Comparison of ENCODE assay signal across 7 mouse cellular contexts in genomic region chr11:88068411-88069245, GRCm38 (mm10). TPM values are rescaled to one million over a fixed set of nuclear protein-coding genes. Genes with fewer than 3 reads are reported as not detected.
DNase-seq lines count a peak whose midpoint lies in the region; ATAC-seq and TF ChIP-seq lines count a peak whose summit lies in the region.

No protein-coding gene starts in this region.

- ATAC-seq in activated CD4-positive, CD25-positive, alpha-beta regulatory T cell, adult 4 months, result peak; percentile 34
- peak; percentile 71 for ATAC-seq in limb, embryonic 14.5 days (ENCODE audit: low FRiP score, low read depth)
- ATAC-seq in midbrain, embryonic 14.5 days (ENCODE audit: low FRiP score, low TSS enrichment), result peak; percentile 74

- H3K36me3 ChIP-seq in limb, embryonic 14.5 days (ENCODE audit: control insufficient read depth, insufficient read depth, low read length), result peaks cover 6% of the 10 kb centered on the region
- peaks cover 7% of the 10 kb centered on the region; the same call in 1 of the 2 replicates for H3K36me3 ChIP-seq in midbrain, embryonic 14.5 days (ENCODE audit: control insufficient read depth, insufficient read depth, low read length)

- no peaks in the 10 kb centered on the region for H3K9me3 ChIP-seq in limb, embryonic 14.5 days (ENCODE audit: control insufficient read depth, low read length)
- H3K9me3 ChIP-seq in midbrain, embryonic 14.5 days (ENCODE audit: control insufficient read depth, low read length), result no peaks in the 10 kb centered on the region

- no peak for TF ChIP-seq POLR2A in limb, embryonic 14.5 days (IDR thresholded peaks at IDR 0.05; ENCODE audit: borderline replicate concordance, extremely low read depth, insufficient read depth, insufficient read length)

- peaks cover 19% of the 10 kb centered on the region for H3K4me1 ChIP-seq in limb, embryonic 14.5 days (ENCODE audit: control insufficient read depth, insufficient read depth, low read length)
- peaks cover 37% of the 10 kb centered on the region for H3K4me1 ChIP-seq in midbrain, embryonic 14.5 days (ENCODE audit: control insufficient read depth, insufficient read depth, low read length)

- peak overlapping the region; percentile 64 for H3K4me2 ChIP-seq in limb, embryonic 14.5 days (replicated peaks; ENCODE audit: low read depth, low read length, severe bottlenecking)
- H3K4me2 ChIP-seq in midbrain, embryonic 14.5 days (ENCODE audit: low read length), result peak overlapping the region; percentile 86

- H3K27ac ChIP-seq in limb, embryonic 14.5 days (replicated peaks; ENCODE audit: low read depth, low read length), result peak overlapping the region; percentile 98
- peak overlapping the region; percentile 99 for H3K27ac ChIP-seq in midbrain, embryonic 14.5 days (replicated peaks; ENCODE audit: low read depth, low read length)

- peak; percentile 54 to 62 for DNase-seq in cerebellum, postnatal 14 days
- DNase-seq in gastrocnemius, postnatal 10 days, result peak; percentile 82
- DNase-seq in induced T-regulatory cell, adult 2 months (ENCODE audit: low read depth), result peak; percentile 70
- DNase-seq in limb, embryonic 14.5 days (ENCODE audit: low spot score), result peak; percentile 29
- peak; percentile 63 for DNase-seq in midbrain, embryonic 14.5 days
- peak; percentile 71 to 75 for DNase-seq in spleen, adult 18-20 months

- peak overlapping the region; percentile 95 for H3K4me3 ChIP-seq in limb, embryonic 14.5 days (replicated peaks; ENCODE audit: low read length)
- peak overlapping the region; percentile 99 for H3K4me3 ChIP-seq in midbrain, embryonic 14.5 days (replicated peaks; ENCODE audit: low read depth, low read length)

- peak overlapping the region; percentile 96 for H3K9ac ChIP-seq in limb, embryonic 14.5 days (ENCODE audit: low read depth, low read length, severe bottlenecking)
- peak overlapping the region; percentile 89 for H3K9ac ChIP-seq in midbrain, embryonic 14.5 days (replicated peaks; ENCODE audit: low read length)

- no peaks in the 10 kb centered on the region for H3K27me3 ChIP-seq in limb, embryonic 14.5 days (ENCODE audit: control insufficient read depth, insufficient read depth, low read length)
- no peaks in the 10 kb centered on the region for H3K27me3 ChIP-seq in midbrain, embryonic 14.5 days (ENCODE audit: control insufficient read depth, insufficient read depth, low read length)

- 3% methylated on average over 42 of the region's 92 CpGs for WGBS in limb, embryonic 14.5 days
- WGBS in midbrain, embryonic 14.5 days, result under 1% methylated on average over 76 of the region's 92 CpGs

RNA-seq across cellular contexts. Expression of gene Vezf1, which starts 0.5 kb away (rescaled TPM):
- polyA plus RNA-seq in activated CD4-positive, CD25-positive, alpha-beta regulatory T cell, adult 4 months (2017; shearing (Covaris generic)), result 10 to 100 TPM; 20.6 to 21.0 TPM
- 10 to 100 TPM; 44.0 to 46.4 TPM for total RNA-seq in gastrocnemius, postnatal 10 days (2021)
- 35.3 and 38.9 TPM in 2 replicates for polyA plus RNA-seq in limb, embryonic 14.5 days (2012; rRNA removed)
- polyA plus RNA-seq in limb, embryonic 14.5 days (2014; fragmentation: Nextera tagmentation; extraction: Ambion mirVana), result 42.7 and 44.1 TPM in 2 replicates
- polyA plus RNA-seq in midbrain, embryonic 14.5 days (2014; fragmentation: Nextera tagmentation; extraction: Ambion mirVana), result 58.9 and 69.9 TPM in 2 replicates

RNA-seq across cellular contexts. Expression of gene Srsf1, which starts 21.5 kb away (rescaled TPM):
- 10 to 100 TPM; 32.1 to 38.4 TPM for polyA plus RNA-seq in activated CD4-positive, CD25-positive, alpha-beta regulatory T cell, adult 4 months (2017; shearing (Covaris generic))
- total RNA-seq in gastrocnemius, postnatal 10 days (2021), result 100 to 1,000 TPM in 1 of 2 experiments, 10 to 100 TPM in 1; 89.5 to 128 TPM
- 524 and 556 TPM in 2 replicates for polyA plus RNA-seq in limb, embryonic 14.5 days (2012; rRNA removed)
- 338 and 354 TPM in 2 replicates for polyA plus RNA-seq in limb, embryonic 14.5 days (2014; fragmentation: Nextera tagmentation; extraction: Ambion mirVana)
- 225 and 342 TPM in 2 replicates for polyA plus RNA-seq in midbrain, embryonic 14.5 days (2014; fragmentation: Nextera tagmentation; extraction: Ambion mirVana)

RNA-seq across cellular contexts. Expression of gene Cuedc1, which starts 29.2 kb away (rescaled TPM):
- polyA plus RNA-seq in activated CD4-positive, CD25-positive, alpha-beta regulatory T cell, adult 4 months (2017; shearing (Covaris generic)), result 1 to 10 TPM; 5.4 to 5.8 TPM
- total RNA-seq in gastrocnemius, postnatal 10 days (2021), result 10 to 100 TPM; 50.5 to 60.6 TPM
- polyA plus RNA-seq in limb, embryonic 14.5 days (2012; rRNA removed), result 40.6 and 44.5 TPM in 2 replicates
- 20.9 and 25.5 TPM in 2 replicates for polyA plus RNA-seq in limb, embryonic 14.5 days (2014; fragmentation: Nextera tagmentation; extraction: Ambion mirVana)
- 29.6 and 31.1 TPM in 2 replicates for polyA plus RNA-seq in midbrain, embryonic 14.5 days (2014; fragmentation: Nextera tagmentation; extraction: Ambion mirVana)

Comparison
In these comparisons a context has a peak if more than half of its experiments do, and no peak if none do; other contexts are left out.
1. Peak in every context shown above with its lines: DNase-seq, ATAC-seq, H3K4me3 ChIP-seq and H3K27ac ChIP-seq.
2. DNase-seq: peak in every context shown above with its lines; median percentile 82 in gastrocnemius, postnatal 10 days; 73 in spleen, adult 18-20 months; 70 in induced T-regulatory cell, adult 2 months; 63 in midbrain, embryonic 14.5 days; 58 in cerebellum, postnatal 14 days; 29 in limb, embryonic 14.5 days.